Mouse (Mus musculus) frontal cortex, adult 2 months (tissue): Measurements from ENCODE around the gene Slc16a13. TPM values are rescaled to one million over a fixed set of nuclear protein-coding genes. Genes with fewer than 3 reads are reported as not detected.

Experiments
- DNase-seq, 2 experiments: peaks; one replicate each; pipeline ENCODE4 v3.0.0; 2022; ENCODE audit warnings: low spot score in 1 of 2; ENCODE audit errors: extremely low spot score in 1 of 2
- polyA plus RNA-seq: library from polyadenylated mRNA; depleted of rRNA; stranded (reverse); fragments of >200 nt; gene quantifications from 2 replicates; pipeline ENCODE4 v1.2.3, GENCODE M21; 2012

The Slc16a13 gene
- polyA plus RNA-seq, 1 experiment: 7.7 TPM

DNA sequence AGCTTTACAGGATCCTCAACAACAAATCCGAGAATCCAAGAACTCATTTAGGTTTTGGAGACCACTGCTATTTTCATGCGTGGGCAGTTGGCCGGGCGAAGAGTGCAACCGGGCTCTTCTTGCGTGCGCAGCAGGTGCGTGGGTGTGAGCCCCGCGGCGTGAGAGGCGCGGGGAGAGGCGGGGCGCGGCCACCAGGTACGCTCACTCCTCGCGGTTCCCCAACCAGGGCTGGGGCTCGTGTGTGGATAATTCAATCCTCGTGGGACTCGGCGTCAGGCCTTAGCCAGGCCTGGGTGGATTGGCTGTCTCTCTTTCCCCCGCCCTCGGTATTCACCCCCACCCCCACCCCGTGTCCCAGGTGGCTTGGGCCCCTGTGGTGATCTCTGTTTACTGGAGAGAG, 7.1 kb downstream of the Slc16a13 start:
- DNase-seq: no peak

DNA sequence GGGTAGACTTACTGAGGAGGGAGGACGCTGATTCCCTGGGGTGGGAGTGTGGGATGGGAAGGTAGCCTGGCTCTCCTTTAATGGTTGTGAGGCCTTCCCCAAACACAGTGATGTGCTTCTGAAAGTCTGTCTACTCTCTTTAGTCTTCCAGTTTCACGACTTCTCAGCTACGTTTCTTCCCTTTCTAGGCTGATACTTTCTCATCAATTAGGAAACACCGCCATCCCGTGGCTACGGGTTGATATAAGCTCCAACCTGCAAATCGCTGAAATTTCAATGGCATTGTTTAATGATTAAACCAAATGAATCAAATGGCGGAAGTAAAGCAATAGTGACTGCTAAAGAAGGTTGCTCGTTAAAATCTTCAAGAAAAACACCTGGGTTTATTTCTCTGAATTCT, 8.0 kb downstream of the Slc16a13 start:
- peak in 1 of 2 experiments; percentile 84 for DNase-seq

DNA sequence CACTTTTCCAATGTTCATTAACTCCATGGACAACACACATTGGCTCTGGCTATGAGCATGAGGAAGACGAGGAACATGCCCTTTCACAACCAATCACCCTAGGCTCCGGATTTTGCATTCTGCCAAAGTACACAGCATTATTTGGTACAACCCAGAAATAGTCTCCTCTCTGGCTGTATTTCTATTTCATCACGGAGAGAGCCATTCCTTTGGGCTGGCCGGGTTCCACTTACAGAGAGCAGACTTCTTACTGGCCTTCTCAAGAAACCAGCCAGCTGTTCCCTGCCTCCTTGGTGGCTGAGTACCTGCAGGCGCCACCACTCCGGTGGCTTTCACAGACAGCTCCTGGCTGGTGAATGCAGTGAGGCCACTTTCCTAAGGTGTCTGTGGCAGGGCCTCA, 8.4 kb downstream of the Slc16a13 start, which contains the start of gene Slc16a11:
Slc16a11 (plus strand) TSS at position 330 of the 400 bp plus-strand sequence.
- no peak for DNase-seq

DNA sequence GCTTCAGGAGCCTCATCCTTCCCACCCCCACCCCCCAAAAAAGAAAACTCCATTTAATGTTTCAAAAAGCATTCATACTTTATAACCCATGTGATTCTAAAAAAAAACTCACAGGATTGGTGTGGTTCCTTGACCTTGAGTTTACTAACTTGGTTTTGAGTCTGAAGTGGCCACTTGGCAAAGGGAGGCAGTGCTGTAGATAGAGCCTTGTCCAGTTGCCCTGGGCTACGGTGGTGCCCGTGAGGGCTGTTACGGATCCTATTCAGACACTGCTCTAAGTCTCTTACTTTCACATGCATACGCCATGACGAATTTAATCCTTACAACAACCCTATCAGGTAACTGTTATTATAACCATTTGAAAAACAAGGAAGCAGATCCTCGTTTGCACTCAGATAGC, 8.9 kb downstream of the Slc16a13 start:
- DNase-seq: no peak

GRCm38 (mm10) chr11:70210681-70211080, 10.2 kb downstream of the Slc16a13 start:
- no peak for DNase-seq

- DNase-seq: no peak
These were observed 12.0 kb downstream of the Slc16a13 start for GRCm38 (mm10) chr11:70208778-70209388.

DNA sequence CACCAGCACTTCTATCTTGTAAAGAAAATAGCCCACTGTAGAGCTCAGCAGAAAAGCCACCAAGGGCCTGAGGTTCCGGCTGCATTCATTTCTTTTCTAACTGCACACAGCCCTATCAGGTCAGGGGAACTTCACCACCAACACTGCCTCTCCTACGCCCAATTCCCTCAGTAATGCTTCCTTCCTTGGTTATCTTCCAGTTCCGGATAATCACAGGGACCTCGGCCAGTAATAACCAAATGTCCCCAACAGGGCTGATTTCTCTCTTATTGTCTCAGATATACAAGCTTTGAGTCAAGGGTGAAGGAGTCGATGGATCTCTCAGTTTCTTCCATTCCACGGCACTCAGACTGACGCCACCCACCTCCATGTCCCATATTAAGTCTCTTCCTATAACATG, 13.6 kb downstream of the Slc16a13 start:
- no peak for DNase-seq

DNA sequence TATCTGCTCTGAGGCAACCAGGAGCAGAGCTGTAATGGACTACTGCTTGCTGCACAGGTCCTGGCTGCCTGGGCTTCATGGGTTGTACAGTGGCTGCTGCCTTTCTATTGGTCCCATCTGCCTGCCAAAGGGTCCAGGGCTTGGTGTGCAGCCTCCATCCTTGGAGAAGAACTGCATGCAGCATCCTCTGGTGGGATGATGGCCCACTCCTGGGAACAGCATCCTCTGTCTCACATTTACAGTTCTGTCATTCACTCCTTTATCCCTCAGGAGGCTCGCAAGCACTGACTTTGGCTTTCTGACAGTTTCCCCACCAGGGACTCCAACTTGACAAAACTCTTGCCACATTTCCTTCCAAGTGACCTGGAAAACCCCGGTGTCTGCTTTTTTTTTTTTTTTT, 14.1 kb downstream of the Slc16a13 start:
- DNase-seq: no peak

DNA sequence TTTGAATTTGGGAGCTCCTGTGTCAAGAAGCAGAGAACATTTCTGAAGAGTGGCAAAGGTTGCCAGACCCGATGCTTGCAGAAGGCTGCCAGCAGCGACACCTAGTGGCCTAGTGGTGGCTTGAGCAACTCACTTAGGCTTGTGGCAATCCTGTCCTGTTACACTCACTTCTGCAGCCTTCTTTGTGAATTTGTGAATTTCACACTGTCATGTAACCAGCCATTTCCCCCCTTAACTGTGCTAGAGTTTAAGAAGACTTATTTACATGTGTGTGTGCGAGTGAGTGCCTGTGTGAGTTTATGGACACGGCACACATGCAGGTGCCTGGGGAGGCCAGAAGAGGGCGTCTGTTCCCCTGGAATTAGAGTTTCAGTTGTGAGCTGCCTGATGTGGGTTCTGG, 19.2 kb downstream of the Slc16a13 start:
- DNase-seq: peak in 1 of 2 experiments; percentile 88

DNA sequence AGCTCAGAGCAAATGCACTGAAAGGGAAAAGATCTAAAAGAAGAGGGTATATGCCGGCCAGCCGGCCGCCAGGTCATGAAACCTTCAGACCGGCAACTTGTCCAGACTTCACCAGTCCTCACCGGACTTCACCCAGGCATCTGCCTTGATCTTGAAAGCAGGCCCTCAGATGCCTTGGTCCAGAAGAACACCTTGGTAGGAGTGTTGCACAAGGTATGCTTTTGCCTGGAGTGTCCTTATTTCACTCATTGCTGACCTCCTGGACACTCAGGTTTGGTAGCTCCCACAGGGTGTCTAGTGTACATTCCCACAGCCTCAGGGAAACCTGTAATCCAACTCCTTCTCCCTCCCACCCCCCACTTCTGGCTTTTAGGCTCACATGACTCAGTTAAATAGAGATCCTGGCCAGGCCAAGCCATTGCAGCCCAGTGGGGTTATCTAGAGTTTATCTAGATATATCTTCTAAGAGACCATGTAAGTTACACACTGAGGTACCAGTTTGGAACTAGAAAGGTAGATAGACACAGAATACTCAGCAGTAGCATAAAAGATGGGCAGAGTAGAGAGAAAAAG, 20.7 kb downstream of the Slc16a13 start:
- no peak for DNase-seq

- no peak for DNase-seq
These were observed 21.8 kb downstream of the Slc16a13 start for GRCm38 (mm10) chr11:70199107-70199506.

- no peak for DNase-seq
These were observed 22.5 kb downstream of the Slc16a13 start for GRCm38 (mm10) chr11:70198332-70198731.

DNA sequence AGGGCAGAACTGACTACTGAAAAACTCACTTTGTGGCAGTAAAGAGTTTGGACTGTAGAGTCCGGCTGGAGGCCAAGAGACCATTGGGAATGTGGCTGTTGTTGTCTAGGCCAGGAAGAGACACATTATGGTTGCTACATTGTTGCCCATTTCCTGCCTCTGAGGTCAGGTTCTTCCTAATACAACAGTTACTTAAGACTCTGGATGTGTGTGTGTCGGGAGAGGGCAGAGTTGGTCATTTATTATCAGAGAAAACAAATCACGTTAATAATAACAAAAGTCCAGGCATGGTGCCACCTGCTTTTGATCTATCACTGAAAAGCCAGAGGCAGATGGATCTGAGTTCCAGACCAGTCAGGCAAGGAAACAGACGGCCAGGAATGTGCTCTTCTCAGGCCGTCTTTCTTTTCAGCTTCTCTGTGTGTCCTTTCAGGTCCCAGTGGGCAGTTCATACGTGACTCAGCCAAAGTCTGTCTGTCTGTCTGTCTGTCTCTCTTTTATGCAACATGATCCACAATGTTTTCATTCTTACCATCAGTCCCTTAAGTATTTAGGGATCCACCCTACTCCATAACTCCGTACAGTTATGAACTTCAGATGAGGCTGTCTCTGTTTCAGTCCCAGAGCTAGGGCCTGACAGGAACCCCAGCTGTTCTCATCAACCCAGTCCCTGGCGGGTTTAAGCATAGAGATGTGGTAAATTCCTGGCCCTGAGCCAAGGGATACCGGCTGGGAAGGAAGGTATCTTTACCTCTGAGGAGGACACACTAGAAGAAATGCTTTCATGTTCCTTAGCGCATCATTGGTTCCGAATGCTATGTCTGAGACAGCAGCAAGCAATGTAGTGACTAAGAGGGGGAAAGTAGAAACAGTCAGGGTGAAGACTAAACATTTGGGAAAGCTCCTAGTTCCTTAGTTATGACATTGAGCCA, 27.2 kb downstream of the Slc16a13 start:
- DNase-seq: no peak

DNA sequence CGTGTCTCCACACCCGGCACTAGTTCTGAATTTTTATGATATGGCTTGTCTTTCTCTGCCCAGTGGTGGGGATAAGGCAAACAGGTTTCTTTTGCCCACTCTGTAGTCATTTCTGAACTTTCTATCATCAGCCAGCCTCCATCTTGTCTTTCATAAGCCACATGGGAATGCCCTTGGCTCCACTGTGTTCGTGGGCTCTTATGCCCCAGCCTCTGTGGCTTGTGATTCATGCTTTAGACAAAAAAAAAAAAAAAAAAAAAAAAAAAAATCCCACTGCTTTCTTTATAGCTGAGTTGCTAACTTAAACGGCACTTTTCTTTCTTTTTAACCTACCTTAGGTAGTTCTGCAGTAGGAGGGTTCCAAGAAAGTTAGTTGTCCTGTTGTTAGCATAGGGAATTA, 28.7 kb downstream of the Slc16a13 start:
- no peak for DNase-seq

DNA sequence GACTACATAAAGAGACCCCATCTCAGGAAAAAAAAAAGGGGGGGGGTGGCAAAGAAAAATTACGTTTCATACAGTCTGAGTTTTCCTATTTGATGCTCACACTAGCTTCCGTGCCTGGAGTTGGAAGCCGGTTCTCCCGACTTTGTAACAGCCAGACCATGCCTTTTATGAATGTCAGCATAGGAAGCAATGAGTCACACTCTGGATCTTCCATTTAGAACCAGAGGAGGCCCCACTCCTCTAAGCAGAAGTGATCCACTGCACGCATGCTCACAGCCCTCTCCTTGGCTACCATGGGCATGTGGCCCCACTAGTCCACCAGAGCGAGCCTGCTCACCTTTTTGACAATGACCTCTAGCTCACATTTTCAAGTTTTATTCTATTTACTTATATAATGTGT, 29.7 kb downstream of the Slc16a13 start:
- no peak for DNase-seq

- DNase-seq: peak in 1 of 2 experiments; percentile 10
These were observed 31.3 kb downstream of the Slc16a13 start for GRCm38 (mm10) chr11:70189319-70190134.

DNA sequence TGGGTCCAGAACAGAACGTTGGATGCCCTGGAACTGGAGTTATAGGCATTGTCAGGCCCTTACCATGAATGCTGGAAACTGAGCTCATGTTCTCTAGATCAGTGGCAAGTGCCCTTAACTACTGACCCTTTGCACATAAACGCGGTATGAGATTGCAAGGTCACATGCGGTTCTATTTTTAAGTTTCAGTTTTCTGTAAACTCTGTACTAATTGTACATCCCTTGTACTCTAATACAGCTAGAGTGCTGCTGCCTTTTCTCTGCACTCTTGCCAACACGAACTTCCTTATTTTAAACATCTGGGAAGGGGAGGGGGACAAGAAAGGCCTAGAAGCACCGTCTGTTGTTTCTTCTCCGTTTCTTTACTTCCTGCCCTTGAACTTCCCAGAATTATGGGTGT, 35.7 kb downstream of the Slc16a13 start:
- no peak for DNase-seq

DNA sequence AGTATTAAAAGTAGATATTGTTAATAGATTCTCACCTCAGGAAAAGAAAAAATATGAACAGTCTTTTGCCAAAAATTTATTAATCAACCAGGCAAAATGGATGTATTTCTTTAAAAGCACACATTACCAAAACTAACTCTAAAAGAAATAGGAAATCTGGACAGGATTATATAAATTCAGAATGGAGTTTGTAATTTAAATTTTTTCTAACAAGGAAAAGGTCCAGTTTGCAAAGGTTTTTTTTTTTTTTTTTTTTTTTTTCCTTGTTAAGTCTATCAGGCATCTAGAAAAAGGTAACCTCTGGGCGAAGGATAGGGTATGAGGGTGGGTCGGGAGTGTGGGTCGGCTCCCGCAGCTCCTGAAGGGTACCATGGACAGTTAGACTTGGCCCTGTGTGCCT, 40.4 kb downstream of the Slc16a13 start:
- no peak for DNase-seq

- peak in 1 of 2 experiments; percentile 51 for DNase-seq
These were observed 41.5 kb downstream of the Slc16a13 start for GRCm38 (mm10) chr11:70179401-70179800.

DNA sequence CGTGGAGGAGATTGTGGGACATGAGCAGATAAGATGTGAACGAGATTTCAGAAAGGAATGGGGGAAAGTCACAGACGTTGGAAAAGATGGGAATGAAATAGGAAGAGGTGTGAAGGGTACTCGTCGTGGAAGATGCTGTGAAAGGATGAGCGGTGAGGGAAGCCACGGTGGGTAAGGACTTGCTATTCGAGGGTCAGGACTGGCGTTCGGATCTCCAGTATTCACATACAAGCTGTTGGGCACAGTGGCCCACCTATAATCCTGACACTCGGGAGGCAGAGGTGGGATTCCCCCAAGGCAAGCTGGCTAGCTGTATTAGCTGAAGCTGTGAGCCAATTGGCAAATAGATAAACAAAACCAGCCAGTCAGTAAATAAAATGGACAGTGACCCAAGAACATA, 42.1 kb downstream of the Slc16a13 start:
- no peak for DNase-seq

- no peak for DNase-seq
These were observed 42.6 kb downstream of the Slc16a13 start for GRCm38 (mm10) chr11:70178311-70178710.
